Mouse (Mus musculus) C2C12 (cell line): ENCODE data around the gene Vmn1r48. TPM values are rescaled to one million over a fixed set of nuclear protein-coding genes. Genes with fewer than 3 reads are reported as not detected.
"Not testable (repeated sequence)": the region's sequence is repeated elsewhere in the genome, so short reads cannot be mapped to it uniquely, and the experiment has no call there.

Experiments used
- H3K27me3 ChIP-seq: one replicate; pipeline ENCODE4 v1.6.1; 2011; ENCODE audit not compliant: control insufficient read depth, insufficient read depth, insufficient read length
- H3K36me3 ChIP-seq: one replicate; pipeline ENCODE4 v1.6.1; 2011; ENCODE audit not compliant: control insufficient read depth, insufficient read depth
- H3K4me3 ChIP-seq: one replicate; pipeline ENCODE4 v1.5.1; 2011; ENCODE audit warnings: mild to moderate bottlenecking, control low read depth; ENCODE audit not compliant: poor library complexity, insufficient read depth, severe bottlenecking
- H3K79me2 ChIP-seq: one replicate; pipeline ENCODE4 v1.6.1; 2011; ENCODE audit not compliant: control insufficient read depth, insufficient read depth
- H3K79me3 ChIP-seq: one replicate; pipeline ENCODE4 v1.6.1; 2011; ENCODE audit warnings: low read depth, control low read depth
- H3ac ChIP-seq: one replicate; pipeline ENCODE3; 2011; ENCODE audit warnings: low read depth; ENCODE audit not compliant: control insufficient read depth, insufficient read length
- CEBPB ChIP-seq: IDR thresholded peaks from one replicate; pipeline ENCODE4 v1.6.1; 2011; ENCODE audit warnings: low read depth, mild to moderate bottlenecking, control low read depth, moderate library complexity
- CTCF ChIP-seq: IDR thresholded peaks from one replicate; pipeline ENCODE4 v1.5.1; 2011; ENCODE audit not compliant: control insufficient read depth, insufficient read depth, insufficient read length
- FOSL1 ChIP-seq: IDR thresholded peaks from one replicate; pipeline ENCODE4 v1.8.0; 2011; ENCODE audit warnings: mild to moderate bottlenecking, low read length; ENCODE audit not compliant: poor library complexity, insufficient read depth, severe bottlenecking
- MAX ChIP-seq: IDR thresholded peaks from one replicate; pipeline ENCODE4 v1.6.1; 2011; ENCODE audit warnings: mild to moderate bottlenecking, control low read depth
- MYOD1 ChIP-seq: IDR thresholded peaks from one replicate; pipeline ENCODE4 v1.6.1; 2011; ENCODE audit warnings: low read depth; ENCODE audit not compliant: control insufficient read depth, insufficient read length
- MYOG ChIP-seq: IDR thresholded peaks from one replicate; pipeline ENCODE4 v1.6.1; 2011; ENCODE audit not compliant: control insufficient read depth, insufficient read length; ENCODE audit errors: extremely low read depth
- USF1 ChIP-seq: IDR thresholded peaks from one replicate; pipeline ENCODE4 v1.6.1; 2011; ENCODE audit warnings: low read depth, mild to moderate bottlenecking, control low read depth, moderate library complexity
- long read RNA-seq, 2 experiments: library from polyadenylated mRNA; unstranded; transcript quantifications; one replicate each; pipeline ENCODE4 v2.0.0; 2019 to 2020
- polyA plus RNA-seq: library from polyadenylated mRNA; unstranded; fragments of >200 nt; fragmentation: generic; extraction: Trizol; gene quantifications from one replicate; pipeline ENCODE4 v1.2.1, GENCODE M21; 2012; ENCODE audit warnings: missing spikeins

Gene Vmn1r48
- not detected for polyA plus RNA-seq
- long read RNA-seq, experiment 1, result 0 reads
- long read RNA-seq, experiment 2, result 0 reads

DNA sequence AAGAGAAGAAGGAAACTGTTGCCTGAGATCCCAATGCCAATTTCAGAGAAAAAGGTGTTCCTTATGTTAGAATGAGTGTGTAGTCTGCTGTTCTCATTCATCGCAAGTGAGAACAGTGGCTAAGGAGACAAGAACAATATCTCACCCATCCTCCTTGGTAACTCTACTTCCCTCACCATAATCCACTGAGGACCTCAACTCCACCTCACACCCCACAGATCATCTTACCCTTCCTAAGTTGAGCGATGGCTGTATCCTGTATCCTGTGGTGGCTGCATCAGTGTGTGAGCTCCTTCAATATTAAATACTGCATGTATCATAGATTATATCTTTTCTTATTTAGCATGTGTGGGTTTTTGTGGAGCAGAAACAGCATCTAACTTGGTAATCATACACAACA lies at the start of gene Vmn1r48:
Vmn1r48 (minus strand) TSS at position 101 of the 400 bp plus-strand sequence.
- not testable (repeated sequence) for H3K4me3 ChIP-seq, H3K36me3 ChIP-seq, H3K79me3 ChIP-seq, H3K79me2 ChIP-seq, H3K27me3 ChIP-seq, H3ac ChIP-seq

GRCm38 (mm10) chr6:90078406-90078805 lies 41.8 kb upstream of the Vmn1r48 start, which contains the start of gene Vmn1r49:
Vmn1r49 (minus strand) TSS chr6:90078506.
- no peak for TF ChIP-seq MYOD1
- TF ChIP-seq MAX, result no peak
- no peak for TF ChIP-seq USF1
- no peak for TF ChIP-seq CEBPB
- no peak for TF ChIP-seq FOSL1
- no peak for TF ChIP-seq MYOG
- no peak for TF ChIP-seq CTCF

GRCm38 (mm10) chr6:90015847-90016246 lies 20.8 kb downstream of the Vmn1r48 start, which contains the start of gene Vmn1r47:
Vmn1r47 (plus strand) TSS chr6:90016147.
- not testable (repeated sequence) for H3K4me3 ChIP-seq, H3ac ChIP-seq, H3K79me3 ChIP-seq, H3K79me2 ChIP-seq, H3K36me3 ChIP-seq, H3K27me3 ChIP-seq

More at GRCm38 (mm10) chr6:90078406-90078805, 41.8 kb upstream of the Vmn1r48 start, which contains the start of gene Vmn1r49:
- H3K36me3 ChIP-seq, result no peaks in the 10 kb centered on the region
- no peaks in the 10 kb centered on the region for H3K79me2 ChIP-seq
- no peaks in the 10 kb centered on the region for H3K79me3 ChIP-seq
- no peak within 1 kb of the TSS for H3ac ChIP-seq
- H3K27me3 ChIP-seq, result no peaks in the 10 kb centered on the region
- H3K4me3 ChIP-seq, result no peak within 1 kb of the TSS

DNA sequence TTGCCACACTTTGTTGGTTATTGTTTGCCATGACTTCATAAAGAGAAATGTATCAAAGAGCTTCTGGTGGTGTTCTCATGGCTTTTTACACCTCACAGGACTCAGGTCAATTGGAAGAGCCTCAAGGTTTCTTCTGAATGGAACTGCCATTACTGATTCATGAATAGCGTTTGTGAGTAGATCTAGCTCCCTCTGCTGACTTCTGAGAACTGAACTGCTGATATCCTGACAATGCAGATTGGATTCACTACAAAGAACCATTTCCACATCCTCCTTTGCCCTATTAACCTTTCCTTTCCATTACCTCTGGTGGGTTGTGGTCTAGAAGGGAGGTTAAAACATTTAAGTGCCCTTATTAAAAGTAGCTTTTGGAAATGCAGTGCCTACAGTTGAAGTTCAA lies 50.7 kb downstream of the Vmn1r48 start:
- no peaks in the 10 kb centered on the region for H3K36me3 ChIP-seq
- H3K27me3 ChIP-seq, result no peaks in the 10 kb centered on the region
- H3K79me2 ChIP-seq, result no peaks in the 10 kb centered on the region
- H3ac ChIP-seq, result no peak overlapping the region
- H3K4me3 ChIP-seq, result no peak overlapping the region
- no peaks in the 10 kb centered on the region for H3K79me3 ChIP-seq
- TF ChIP-seq CEBPB (no peak), USF1 (no peak), FOSL1 (no peak), CTCF (no peak)

Other genes starting within 250 kb of the Vmn1r48 start
- not detected for gene Vmn1r42, start 160.4 kb downstream of the Vmn1r48 start, polyA plus RNA-seq
- gene Vmn1r43, start 160.4 kb downstream of the Vmn1r48 start, polyA plus RNA-seq, result 0.04 TPM
- gene Vmn1r44, start 153.2 kb downstream of the Vmn1r48 start, polyA plus RNA-seq, result not detected
- not detected for gene Vmn1r45, start 96.2 kb downstream of the Vmn1r48 start, polyA plus RNA-seq
- gene Vmn1r46, start 67.5 kb downstream of the Vmn1r48 start, polyA plus RNA-seq, result not detected
- not detected for gene Vmn1r47, start 20.7 kb downstream of the Vmn1r48 start, polyA plus RNA-seq
- gene Vmn1r49, start 41.7 kb upstream of the Vmn1r48 start, polyA plus RNA-seq, result not detected
- not detected for gene Vmn1r50, start 64.6 kb upstream of the Vmn1r48 start, polyA plus RNA-seq
- not detected for gene Vmn1r51, start 85.8 kb upstream of the Vmn1r48 start, polyA plus RNA-seq
- not detected for gene Vmn1r52, start 138.0 kb upstream of the Vmn1r48 start, polyA plus RNA-seq
- gene V1ra8, start 166.0 kb upstream of the Vmn1r48 start, polyA plus RNA-seq, result not detected
- gene Vmn1r53, start 187.6 kb upstream of the Vmn1r48 start, polyA plus RNA-seq, result not detected
- gene Vmn1r54, start 209.5 kb upstream of the Vmn1r48 start, polyA plus RNA-seq, result not detected